Mouse (Mus musculus) right cerebral cortex, adult 18-20 months (tissue): ENCODE data around the gene AU022751.
"Not testable (repeated sequence)": the region's sequence is repeated elsewhere in the genome, so short reads cannot be mapped to it uniquely, and the experiment has no call there.

Source experiments
- DNase-seq: peaks from one replicate; pipeline ENCODE4 v3.0.0; 2022; ENCODE audit warnings: mixed read lengths

The AU022751 gene

GRCm38 (mm10) chrX:6082954-6083680, at the start of gene AU022751:
Gene AU022751 (minus strand): TSS chrX:6083419.
- DNase-seq: no peak

GRCm38 (mm10) chrX:6091996-6092757, 9.0 kb upstream of the AU022751 start:
- peak; percentile 60 for DNase-seq

GRCm38 (mm10) chrX:6091547-6091946, 8.3 kb upstream of the AU022751 start:
- peak; percentile 24 for DNase-seq

GRCm38 (mm10) chrX:6061563-6061962, 21.7 kb downstream of the AU022751 start:
- DNase-seq: no peak

GRCm38 (mm10) chrX:6047936-6048614, 35.1 kb downstream of the AU022751 start:
- DNase-seq: not testable (repeated sequence)

GRCm38 (mm10) chrX:6047066-6047935, 35.9 kb downstream of the AU022751 start, which contains the start of gene Nudt11:
Gene Nudt11 (plus strand): TSS chrX:6047453.
- peak; percentile 8 for DNase-seq
